Mouse (Mus musculus) cerebellum, adult 11 months (tissue): Measurements from ENCODE around the gene Sde2.
"Not testable (repeated sequence)": the region's sequence is repeated elsewhere in the genome, so short reads cannot be mapped to it uniquely, and the experiment has no call there.

ENCODE experiments used
- DNase-seq: peaks from one replicate; pipeline ENCODE4 v3.0.0; 2022

The Sde2 gene

GRCm38 (mm10) chr1:180889172-180889571 lies 38.2 kb downstream of the Sde2 start:
- DNase-seq = no peak

GRCm38 (mm10) chr1:180889841-180890240 lies 38.9 kb downstream of the Sde2 start:
- no peak for DNase-seq

- no peak for DNase-seq
Observed at GRCm38 (mm10) chr1:180892808-180893207, 41.9 kb downstream of the Sde2 start, which contains the start of gene Lefty2. TSS of gene Lefty2 (plus strand) at chr1:180893108.

GRCm38 (mm10) chr1:180894088-180894987 lies 43.4 kb downstream of the Sde2 start:
- not testable (repeated sequence) for DNase-seq

GRCm38 (mm10) chr1:180901107-180901506 lies 50.2 kb downstream of the Sde2 start:
- no peak for DNase-seq

- DNase-seq = no peak
Observed at GRCm38 (mm10) chr1:180902915-180903314, 52.0 kb downstream of the Sde2 start.

- no peak for DNase-seq
Observed at GRCm38 (mm10) chr1:180903666-180904038, 52.7 kb downstream of the Sde2 start.

GRCm38 (mm10) chr1:180904039-180904814 lies 53.3 kb downstream of the Sde2 start, which contains the start of gene Pycr2:
TSS of gene Pycr2 (plus strand) at chr1:180904293.
- DNase-seq = peak; percentile 89

- no peak for DNase-seq
Observed at GRCm38 (mm10) chr1:180904815-180905080, 53.8 kb downstream of the Sde2 start.

- no peak for DNase-seq
Observed at GRCm38 (mm10) chr1:180905307-180905706, 54.4 kb downstream of the Sde2 start.

- DNase-seq = no peak
Observed at GRCm38 (mm10) chr1:180905876-180906275, 54.9 kb downstream of the Sde2 start.

- DNase-seq = no peak
Observed at GRCm38 (mm10) chr1:180906461-180907147, 55.7 kb downstream of the Sde2 start.

- no peak for DNase-seq
Observed at GRCm38 (mm10) chr1:180911138-180911537, 60.2 kb downstream of the Sde2 start.

- DNase-seq = no peak
Observed at GRCm38 (mm10) chr1:180911653-180912287, 60.8 kb downstream of the Sde2 start.

- no peak for DNase-seq
Observed at GRCm38 (mm10) chr1:180912792-180913191, 61.9 kb downstream of the Sde2 start.

GRCm38 (mm10) chr1:180913797-180914196 lies 62.9 kb downstream of the Sde2 start:
- no peak for DNase-seq

- no peak for DNase-seq
Observed at GRCm38 (mm10) chr1:180916425-180916824, 65.5 kb downstream of the Sde2 start.

GRCm38 (mm10) chr1:180917053-180917452 lies 66.1 kb downstream of the Sde2 start:
- DNase-seq = no peak
